Mouse (Mus musculus) common myeloid progenitor, adult 5-6 weeks (primary cell): ENCODE results near the gene Ggnbp2. TPM values are rescaled to one million over a fixed set of nuclear protein-coding genes. Genes with fewer than 3 reads are reported as not detected.
A peak's percentile ranks its signal among the peaks of the same experiment; 100 is the strongest.

Experiments
- ATAC-seq: replicated peaks from 2 replicates; pipeline ENCODE4 v1.8.0; 2016; ENCODE audit warnings: low read depth, mild to moderate bottlenecking, moderate TSS enrichment, inconsistent platforms; ENCODE audit not compliant: poor library complexity, severe bottlenecking
- total RNA-seq: library from RNA; stranded (forward); fragments of 200-1000, 187-1606 nt; gene quantifications from 2 replicates; pipeline ENCODE4 v1.2.3, GENCODE M21; 2017

Gene Ggnbp2
- 177 and 217 TPM in 2 replicates for total RNA-seq

DNA sequence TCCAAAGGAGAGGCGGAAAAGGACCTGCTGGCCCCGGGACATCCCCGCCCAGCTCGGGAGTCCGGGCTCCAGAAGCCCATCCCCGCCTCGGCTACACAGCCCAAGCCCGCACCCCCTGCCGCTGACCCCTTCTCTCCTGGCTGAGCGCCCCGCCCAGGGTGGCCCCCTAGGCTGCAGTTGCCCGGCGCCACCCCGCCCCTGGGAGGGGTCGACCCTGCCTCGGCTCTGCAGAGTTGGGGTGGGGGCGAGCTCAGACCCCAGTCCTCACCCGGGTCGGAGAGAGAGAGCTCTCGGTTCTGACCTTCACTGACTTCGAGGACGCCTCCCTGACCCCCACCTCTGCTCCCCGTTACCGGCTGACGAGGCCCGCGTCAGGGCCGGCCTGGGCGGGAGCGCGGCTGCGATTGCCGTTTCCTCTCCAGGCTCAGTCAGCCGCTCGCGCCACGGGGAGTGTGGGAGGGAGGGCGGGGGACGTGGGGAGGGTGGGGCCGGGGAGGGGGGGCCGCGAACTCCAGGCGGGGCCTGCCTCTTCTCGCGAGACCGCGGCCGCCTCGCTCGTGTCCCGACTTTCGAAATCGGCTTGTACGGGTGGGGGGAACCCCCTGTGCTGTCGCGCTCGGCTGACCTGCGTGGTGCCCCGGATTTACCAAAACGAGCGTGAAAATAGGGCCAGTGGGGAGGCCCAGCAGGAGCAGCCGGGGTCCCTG, at the start of gene Ggnbp2:
Ggnbp2 (minus strand) TSS at position 481 of the 707 bp plus-strand sequence.
- peak; percentile 61 for ATAC-seq

DNA sequence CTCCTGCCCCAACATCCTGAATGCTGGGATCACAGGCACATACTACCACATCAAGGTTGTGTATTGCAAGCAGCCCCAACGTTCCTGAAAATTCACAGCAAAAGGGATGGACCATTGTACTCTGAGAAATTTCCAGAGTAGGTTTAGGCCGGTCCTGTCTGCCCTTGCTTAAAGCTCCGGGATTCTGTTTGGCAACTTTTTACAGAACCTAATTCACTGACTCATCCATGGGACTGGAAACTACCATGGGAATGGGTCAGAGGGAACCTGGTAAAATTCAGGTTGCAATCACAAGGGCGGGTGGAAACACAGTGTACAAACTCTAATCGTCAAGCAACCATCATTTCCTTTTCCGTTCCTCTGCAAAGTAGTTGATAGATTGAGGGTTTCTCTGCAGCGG, 49.3 kb upstream of the Ggnbp2 start:
- ATAC-seq: no peak

DNA sequence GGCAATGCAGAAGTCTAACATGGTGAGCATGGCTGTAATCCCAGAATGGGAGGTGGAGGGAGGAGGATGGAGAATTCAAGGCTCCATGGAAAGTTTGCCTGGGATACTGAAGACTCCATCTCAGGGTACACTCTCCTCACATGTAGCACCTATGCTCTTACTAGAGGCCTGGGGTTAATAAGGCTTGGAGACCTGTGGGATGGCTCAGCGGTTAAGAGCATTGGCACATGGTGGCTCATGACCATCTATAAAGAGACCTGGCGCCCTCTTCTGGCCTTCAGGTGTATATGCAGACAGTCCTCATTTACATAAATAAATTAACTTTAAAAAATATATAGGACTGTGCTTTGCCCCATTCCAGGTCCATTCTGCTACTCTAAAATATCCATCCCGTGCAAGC, 48.7 kb upstream of the Ggnbp2 start:
- peak; percentile 41 for ATAC-seq

- ATAC-seq: peak; percentile 48; the same call in 1 of the 2 replicates
Observed at GRCm38 (mm10) chr11:84918425-84918824, 47.8 kb upstream of the Ggnbp2 start.

GRCm38 (mm10) chr11:84916703-84917300, 46.2 kb upstream of the Ggnbp2 start:
- ATAC-seq: no peak

DNA sequence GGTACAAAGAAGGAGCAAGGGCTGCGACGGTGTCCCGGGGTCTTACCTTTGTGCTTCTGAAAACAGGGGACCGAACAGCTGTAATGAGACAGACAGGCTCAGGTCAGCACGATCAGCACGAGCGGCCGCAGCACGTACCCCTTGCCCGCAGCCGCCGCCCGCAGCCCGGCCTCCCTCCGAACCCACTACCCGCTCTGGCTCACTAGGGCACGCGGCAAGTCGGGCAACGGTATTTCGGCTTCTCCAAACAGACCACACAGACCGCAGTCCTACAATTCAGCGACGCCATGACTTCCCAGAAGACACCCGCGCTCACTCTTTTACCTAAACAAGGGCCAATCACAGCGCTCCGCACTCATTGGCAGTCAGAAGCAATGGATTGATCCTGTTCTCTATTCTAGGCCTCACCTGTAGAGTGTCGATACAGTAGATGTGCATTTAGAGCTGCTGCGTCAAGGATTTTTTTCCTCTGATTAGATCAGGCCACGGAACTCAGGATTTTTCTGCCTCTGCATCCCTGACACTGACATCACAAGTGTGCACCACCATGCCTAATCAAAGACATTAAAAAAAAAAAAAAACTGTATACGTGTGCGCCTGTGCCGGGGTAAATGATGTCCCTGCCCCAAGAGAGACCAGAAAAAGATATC, 45.6 kb upstream of the Ggnbp2 start, which contains the start of gene Znhit3:
Znhit3 (minus strand) TSS at position 314 of the 650 bp plus-strand sequence.
- peak; percentile 95 for ATAC-seq

GRCm38 (mm10) chr11:84914673-84915072, 44.1 kb upstream of the Ggnbp2 start:
- no peak for ATAC-seq

DNA sequence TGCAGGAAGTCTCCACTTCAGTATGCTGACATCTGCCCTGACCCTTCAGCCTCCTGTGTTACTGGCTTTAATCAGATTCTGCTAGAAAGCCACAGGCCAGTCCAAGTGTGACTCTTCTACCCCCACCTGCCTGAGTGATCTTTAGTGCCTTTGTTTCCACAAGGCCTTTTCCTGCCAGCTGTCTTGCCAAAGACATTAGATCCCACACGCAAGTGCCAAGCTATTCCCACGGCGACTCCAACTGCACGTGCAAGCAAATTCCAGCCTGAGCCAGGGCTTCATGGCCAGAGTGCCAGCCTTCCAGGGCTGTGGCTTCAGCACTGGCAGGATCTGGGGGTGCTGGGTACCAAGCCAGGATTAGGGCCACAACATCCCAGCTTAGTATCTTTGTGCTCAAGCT, 39.8 kb upstream of the Ggnbp2 start:
- no peak for ATAC-seq

DNA sequence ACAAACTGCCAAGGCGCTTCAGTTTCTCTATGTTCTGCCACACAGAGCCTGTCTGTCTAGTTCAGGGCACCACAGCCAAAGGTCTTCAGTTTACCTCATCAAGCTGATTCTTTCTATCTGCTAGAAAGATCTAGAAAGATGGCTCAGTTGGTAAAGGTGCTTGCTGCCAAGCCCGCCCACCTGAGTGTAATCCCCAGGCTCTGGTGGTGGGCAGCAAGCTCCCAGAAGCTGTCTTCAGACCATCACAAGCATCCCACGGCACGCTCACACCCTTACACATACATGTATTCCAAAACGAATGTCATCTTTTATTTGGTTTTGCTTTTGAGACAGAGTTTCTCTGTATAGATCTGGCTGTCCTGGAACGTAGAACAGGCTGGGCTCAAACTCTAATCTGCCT, 37.9 kb upstream of the Ggnbp2 start:
- ATAC-seq: no peak

GRCm38 (mm10) chr11:84907081-84907480, 36.5 kb upstream of the Ggnbp2 start:
- ATAC-seq: no peak

GRCm38 (mm10) chr11:84904597-84905144, 34.1 kb upstream of the Ggnbp2 start:
- no peak for ATAC-seq

DNA sequence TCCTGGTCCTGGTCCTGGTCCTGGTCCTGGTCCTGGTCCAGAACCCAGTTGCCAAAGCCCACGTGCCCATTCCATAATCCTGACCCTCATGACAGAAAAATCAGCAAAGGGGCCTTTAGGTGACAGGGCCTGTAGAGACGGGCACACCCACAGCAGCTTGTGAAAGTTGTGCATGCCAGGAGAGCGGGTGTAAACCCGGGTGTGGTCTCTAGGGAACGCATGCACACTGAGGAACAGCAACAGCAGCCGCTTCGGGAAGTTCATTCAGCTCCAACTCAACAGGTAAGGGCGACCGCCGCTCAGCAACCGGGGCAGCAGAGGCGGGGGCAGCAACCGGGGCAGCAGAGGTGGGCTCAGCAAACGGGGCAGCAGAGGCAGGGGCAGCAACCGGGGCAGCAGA, 22.5 kb upstream of the Ggnbp2 start:
- no peak for ATAC-seq

- no peak for ATAC-seq
Observed at GRCm38 (mm10) chr11:84891705-84892104, 21.1 kb upstream of the Ggnbp2 start.

DNA sequence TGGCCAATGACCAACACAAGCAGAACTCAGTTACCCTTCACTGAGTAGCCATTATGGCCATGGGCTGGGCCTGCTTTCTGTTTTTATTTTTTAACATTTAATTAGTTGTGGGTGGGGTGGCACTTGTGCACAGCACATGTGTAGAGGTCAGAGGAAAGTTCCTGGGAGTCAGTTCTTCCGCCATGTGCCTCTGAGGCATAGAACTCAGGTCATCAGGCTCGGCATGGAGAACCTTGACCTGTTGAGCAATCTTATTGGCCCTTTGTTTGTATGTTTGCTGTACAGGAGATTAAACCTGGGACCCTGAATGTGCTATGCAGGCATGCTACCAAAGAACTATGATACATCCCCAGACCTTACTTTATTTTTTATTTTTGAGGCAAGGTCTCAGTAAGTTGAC, 18.9 kb upstream of the Ggnbp2 start:
- ATAC-seq: no peak

GRCm38 (mm10) chr11:84888025-84888424, 17.4 kb upstream of the Ggnbp2 start:
- ATAC-seq: no peak

DNA sequence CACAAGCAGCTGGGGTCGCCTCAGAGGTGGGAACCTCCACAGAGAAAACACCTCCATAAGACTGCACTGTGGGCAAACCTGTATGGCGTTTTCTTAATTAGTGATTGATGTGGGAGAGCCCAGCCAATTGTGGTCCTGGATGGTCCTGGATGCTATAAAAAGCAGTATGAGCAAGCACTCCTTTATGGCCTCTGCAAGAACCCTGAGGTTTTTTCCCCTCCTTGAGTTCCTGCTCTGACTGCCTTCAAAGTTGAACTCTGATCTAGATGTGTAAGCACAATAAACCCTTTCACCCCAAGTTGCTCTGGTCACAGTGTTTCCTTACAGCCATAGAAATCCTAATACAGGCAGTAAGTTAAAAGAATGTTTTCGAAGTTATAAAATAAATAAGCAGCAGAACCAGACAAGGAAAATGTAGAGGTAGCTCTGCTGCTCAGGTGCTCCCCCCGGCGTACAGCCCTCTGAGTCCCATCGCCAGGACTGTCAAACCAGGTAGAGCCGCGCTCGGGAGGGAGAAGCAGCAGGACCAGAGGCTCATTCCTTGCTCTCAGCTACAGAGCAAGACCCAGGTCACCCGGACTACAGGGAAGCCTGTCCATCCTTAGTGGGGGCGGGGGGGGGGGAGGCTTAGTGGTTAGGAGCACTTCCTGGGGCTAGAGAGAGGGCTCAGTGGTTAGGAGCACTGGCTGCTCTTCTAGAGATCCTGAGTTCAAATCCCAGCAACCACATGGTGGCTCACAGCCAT, 16.3 kb upstream of the Ggnbp2 start:
- ATAC-seq: no peak

GRCm38 (mm10) chr11:84886236-84886635, 15.6 kb upstream of the Ggnbp2 start:
- ATAC-seq: no peak

DNA sequence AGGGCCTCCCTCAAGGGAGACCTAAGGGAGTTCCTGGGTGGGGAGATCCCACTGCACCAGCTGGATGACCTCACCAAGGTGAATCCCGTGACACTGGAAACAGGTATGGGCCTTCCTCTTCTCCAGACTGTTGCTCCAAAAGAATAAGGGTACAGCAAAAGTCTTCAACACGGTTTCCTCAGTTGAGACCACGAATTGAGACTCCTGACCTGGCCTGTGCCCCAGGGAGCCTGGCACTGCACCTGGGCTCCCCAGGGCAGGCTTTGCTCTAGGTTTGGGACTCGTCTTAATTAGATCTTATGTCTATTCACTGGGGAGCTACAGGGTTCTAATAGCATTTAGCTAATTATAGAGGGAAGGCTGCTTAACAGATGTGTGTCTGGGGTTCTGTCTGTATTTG, 14.6 kb upstream of the Ggnbp2 start:
- ATAC-seq: no peak

DNA sequence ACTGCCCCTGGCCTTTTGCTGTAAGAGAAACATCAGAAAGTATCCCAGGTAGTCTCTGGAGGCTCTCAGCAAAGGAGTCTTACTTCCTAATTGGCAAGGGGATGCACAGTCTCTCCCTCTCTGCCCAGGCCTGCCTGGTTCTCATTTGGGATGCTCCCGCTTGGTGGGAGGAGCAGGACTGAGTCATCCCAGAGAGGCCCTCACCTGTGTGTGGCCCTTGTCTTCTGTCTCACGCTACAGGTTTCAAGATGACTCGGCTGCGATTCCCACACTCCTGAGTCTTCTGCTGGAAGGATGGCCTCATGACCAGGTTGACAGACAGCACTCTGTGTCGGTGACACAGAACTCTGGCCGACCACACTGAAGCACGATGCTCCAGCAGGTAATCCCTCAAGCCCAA, 11.7 kb upstream of the Ggnbp2 start:
- ATAC-seq: no peak

- ATAC-seq: no peak
Observed at GRCm38 (mm10) chr11:84880971-84881370, 10.4 kb upstream of the Ggnbp2 start.
